Mouse (Mus musculus) bone marrow, adult 2 months (tissue): Measurements from ENCODE around the gene Rnf4.

Source experiments
- CTCF ChIP-seq: fragments of 200-500 bp; IDR thresholded peaks from 2 replicates; pipeline ENCODE4 v1.5.1; 2011; ENCODE audit warnings: low read length, control low read depth; ENCODE audit not compliant: control insufficient read depth, insufficient read depth
- POLR2A ChIP-seq: fragments of 200-500 bp; IDR thresholded peaks from 2 replicates; pipeline ENCODE4 v1.6.1; 2011; ENCODE audit warnings: low read depth, mild to moderate bottlenecking, control low read depth, low read length, borderline replicate concordance; ENCODE audit not compliant: control insufficient read depth

DNA sequence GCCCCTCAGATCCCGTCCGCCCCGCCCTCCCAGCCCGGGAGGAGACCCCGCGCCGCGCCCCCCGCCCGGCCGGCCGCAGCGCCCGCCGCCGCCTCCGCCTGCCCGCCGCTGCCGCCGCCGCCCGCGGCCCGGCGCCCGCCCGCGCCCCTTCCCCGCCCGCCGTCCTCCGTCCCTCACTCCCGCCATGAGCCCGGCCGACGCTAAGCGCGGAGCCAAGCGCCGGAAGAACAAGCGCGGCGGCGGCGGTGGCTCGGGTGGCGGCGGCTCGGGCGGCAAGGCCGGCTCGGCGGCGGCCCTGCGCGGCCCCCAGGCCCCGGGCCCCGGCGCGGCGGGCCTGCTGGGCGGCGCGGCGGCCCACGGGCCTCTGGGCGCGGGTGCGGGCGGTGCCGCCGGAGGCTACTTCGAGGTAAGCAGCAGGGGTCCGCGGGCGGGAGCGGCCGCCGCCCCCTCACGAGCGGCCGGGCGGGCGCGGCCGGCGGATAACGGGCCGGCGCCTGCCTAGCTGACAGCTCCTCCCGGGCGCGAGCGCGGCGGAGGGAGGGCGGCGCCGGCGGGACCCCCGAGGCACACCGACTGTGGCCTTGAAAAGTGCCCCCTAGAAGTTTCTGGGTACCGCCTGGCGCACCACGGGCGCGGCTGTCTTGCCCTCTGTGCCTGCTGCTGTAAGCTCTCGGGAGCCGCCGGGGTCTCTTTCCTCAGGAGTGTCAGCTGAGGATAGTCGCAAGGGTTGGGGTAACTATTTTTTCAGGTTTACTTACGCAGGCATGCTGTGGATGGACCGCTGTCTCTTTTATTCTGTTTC lies 34.1 kb downstream of the Rnf4 start:
- TF ChIP-seq POLR2A (peak; percentile 5; the same call in 1 of the 2 replicates), CTCF (no peak)
